Mouse (Mus musculus): ENCODE measurements around the gene Rbmxl1.

GRCm38 (mm10) chr8:78463941-78464340 is 44.8 kb downstream of the Rbmxl1 start:
- no peak for TF ChIP-seq POLR2A (IDR thresholded peaks at IDR 0.05; ENCODE audit: insufficient read length, low read depth)
- TF ChIP-seq MYOG (IDR thresholded peaks at IDR 0.05; ENCODE audit: control insufficient read depth in 1 of 3, insufficient read depth in 1 of 3, insufficient read length in 2 of 3, low read depth in 2 of 3): no peak
- TF ChIP-seq MAX (IDR thresholded peaks at IDR 0.05; ENCODE audit: low read depth): no peak
- TF ChIP-seq USF1 (IDR thresholded peaks at IDR 0.05; ENCODE audit: low read depth): no peak
- no peak for TF ChIP-seq POLR2AphosphoS2 (IDR thresholded peaks at IDR 0.05; ENCODE audit: insufficient read length, low read depth)

Data from myocyte (in vitro differentiated cells).